Mouse (Mus musculus) layer of hippocampus, adult 8-10 months (tissue): Measurements from ENCODE around the gene Hhat. TPM values are rescaled to one million over a fixed set of nuclear protein-coding genes. Genes with fewer than 3 reads are reported as not detected.
A peak's percentile ranks its signal among the peaks of the same experiment; 100 is the strongest.

Experiments
- DNase-seq, 2 experiments: peaks; one replicate each; pipeline ENCODE4 v3.0.0; 2022; ENCODE audit warnings: low spot score in 2 of 2
- total RNA-seq, 4 experiments: library from RNA; stranded (reverse); gene quantifications; 2 replicates each; pipeline ENCODE4 v1.2.4; 2022

The Hhat gene
- 1 to 10 TPM; 1.4 to 2.1 (median 1.7) TPM for total RNA-seq

GRCm38 (mm10) chr1:192770495-192771331 is at the start of gene Hhat:
Hhat (minus strand) TSS chr1:192771223.
- peak; percentile 43 to 54 for DNase-seq

- DNase-seq = no peak
Observed at GRCm38 (mm10) chr1:192818334-192818733, 47.3 kb upstream of the Hhat start.

- no peak for DNase-seq
Observed at GRCm38 (mm10) chr1:192815789-192816188, 44.8 kb upstream of the Hhat start.

GRCm38 (mm10) chr1:192814700-192815099 is 43.7 kb upstream of the Hhat start:
- DNase-seq = no peak

DNA sequence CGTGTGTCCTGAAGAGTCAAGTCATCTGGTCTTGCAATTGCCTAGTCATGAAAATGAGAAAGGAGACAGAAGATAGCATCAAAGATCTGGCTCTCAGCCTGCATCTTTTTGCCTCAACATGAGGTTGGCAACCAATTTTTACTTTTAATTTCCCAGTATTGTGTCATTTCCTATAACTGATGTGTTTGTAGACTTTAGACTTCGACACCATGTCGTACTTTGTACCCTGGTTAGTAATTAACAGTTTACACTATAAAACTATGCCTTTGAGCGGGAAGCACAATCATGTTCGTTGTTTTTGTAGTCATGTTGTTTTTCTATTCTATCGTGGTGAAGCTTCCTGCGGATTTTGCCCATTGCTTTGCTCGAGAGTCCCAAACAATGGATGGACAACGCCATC is 41.7 kb upstream of the Hhat start:
- DNase-seq = no peak

DNA sequence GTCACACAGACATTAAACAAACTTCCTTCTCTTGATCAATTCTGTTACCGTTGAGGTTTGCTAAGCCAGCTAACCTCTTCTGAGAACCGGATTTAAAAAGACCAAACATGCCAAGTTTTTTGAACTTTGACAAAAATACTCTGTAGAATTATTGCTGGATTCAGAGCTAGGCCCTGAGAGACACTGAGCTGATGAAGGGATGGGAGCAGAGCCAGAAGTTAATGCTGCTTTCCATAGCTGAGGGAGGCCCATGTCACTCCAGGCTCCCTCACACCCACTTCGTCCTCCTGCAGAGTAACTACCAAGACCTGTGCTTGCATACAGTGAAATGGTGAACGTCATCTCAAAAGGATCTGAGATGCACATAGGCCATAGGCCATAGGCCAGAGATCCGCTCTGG is 41.3 kb upstream of the Hhat start:
- DNase-seq = no peak

GRCm38 (mm10) chr1:192806168-192807157 is 35.4 kb upstream of the Hhat start:
- DNase-seq = no peak

DNA sequence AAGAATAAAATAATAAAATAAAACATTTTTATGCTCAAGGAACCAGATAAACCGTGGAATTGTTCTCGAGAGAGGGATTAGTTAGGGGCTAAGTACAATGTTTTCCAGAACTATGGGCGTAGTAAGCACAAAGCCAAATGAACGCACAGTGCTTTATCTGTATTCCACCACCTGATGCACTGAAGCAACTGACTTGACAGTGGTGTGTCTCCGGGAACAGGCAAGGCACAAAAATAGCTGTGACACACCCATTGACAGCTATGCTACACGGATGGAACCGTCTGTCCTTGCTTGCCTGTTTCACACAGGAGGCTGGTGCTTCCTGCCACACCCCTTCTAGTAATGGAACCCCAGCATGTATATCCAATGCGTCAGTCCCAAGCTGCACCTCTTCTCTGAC is 29.3 kb upstream of the Hhat start:
- no peak for DNase-seq

- no peak for DNase-seq
Observed at GRCm38 (mm10) chr1:192799165-192799991, 28.4 kb upstream of the Hhat start.

- no peak for DNase-seq
Observed at GRCm38 (mm10) chr1:192798212-192799164, 27.5 kb upstream of the Hhat start.

DNA sequence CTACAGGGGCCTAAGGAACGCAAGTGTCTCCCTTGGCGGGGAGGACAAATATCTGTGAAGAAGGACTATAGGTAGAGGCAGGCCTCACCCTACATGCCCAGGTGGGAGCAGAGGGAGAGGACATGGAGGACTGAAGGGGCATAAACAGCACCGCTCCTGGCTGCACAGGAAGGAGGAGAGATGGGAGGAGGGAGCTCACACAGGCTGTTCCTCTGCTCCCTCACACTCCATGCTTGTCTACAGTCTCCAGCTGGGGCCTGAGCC is 25.9 kb upstream of the Hhat start:
- DNase-seq = no peak

GRCm38 (mm10) chr1:192796201-192797010 is 25.4 kb upstream of the Hhat start:
- no peak for DNase-seq

GRCm38 (mm10) chr1:192794957-192795745 is 24.1 kb upstream of the Hhat start:
- DNase-seq = no peak

GRCm38 (mm10) chr1:192791897-192792361 is 20.9 kb upstream of the Hhat start:
- DNase-seq = no peak

DNA sequence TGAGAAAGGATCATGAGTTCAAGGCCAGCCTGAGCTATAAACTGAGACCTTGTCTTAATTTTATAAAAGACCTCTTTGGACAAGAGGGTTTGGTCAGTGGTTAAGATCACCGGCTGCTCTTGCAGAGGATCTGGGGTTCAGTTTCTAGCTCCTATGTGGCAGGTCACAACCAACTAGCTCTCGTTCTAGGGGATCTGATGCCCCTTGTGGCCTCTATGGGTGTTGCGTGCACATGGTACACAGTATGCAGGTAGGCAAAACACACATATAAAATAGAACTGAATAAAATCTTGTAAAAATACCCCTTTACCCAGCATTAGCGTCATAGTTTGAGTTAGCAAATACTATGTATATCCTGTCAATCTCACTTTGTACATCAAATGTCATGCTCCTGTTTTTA is 19.4 kb upstream of the Hhat start:
- DNase-seq = no peak

GRCm38 (mm10) chr1:192789828-192790227 is 18.8 kb upstream of the Hhat start:
- no peak for DNase-seq

GRCm38 (mm10) chr1:192789111-192789522 is 18.1 kb upstream of the Hhat start:
- peak; percentile 56 to 57 for DNase-seq

DNA sequence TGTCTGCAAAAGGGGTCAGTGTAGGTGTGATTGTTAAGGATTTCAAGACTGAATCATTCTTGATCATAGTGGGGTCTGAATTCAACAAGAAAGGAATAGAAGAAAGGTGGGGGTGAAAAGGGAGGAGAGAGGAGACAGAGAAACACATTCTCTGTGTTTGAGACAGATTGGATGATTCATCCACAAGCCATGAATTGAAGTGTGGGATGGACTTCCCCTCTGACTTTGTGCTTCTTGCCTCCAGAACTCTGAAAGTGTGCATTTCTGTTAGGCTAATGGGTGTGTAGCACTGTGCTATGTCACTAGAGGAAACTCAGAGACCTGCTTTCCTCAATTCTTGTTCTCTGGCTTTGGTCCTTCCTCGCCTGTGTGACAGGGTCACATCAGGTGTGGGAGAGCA is 15.2 kb upstream of the Hhat start:
- no peak for DNase-seq
